Mouse (Mus musculus) lung, postnatal 0 days (tissue): ENCODE results near the gene Braf.

Source experiments
- CTCF ChIP-seq: IDR thresholded peaks from 2 replicates; pipeline ENCODE4 v1.5.1; 2016; ENCODE audit warnings: antibody characterized with exemption, mild to moderate bottlenecking
- EP300 ChIP-seq: IDR thresholded peaks from 2 replicates; pipeline ENCODE4 v1.6.1; 2016; ENCODE audit warnings: antibody characterized with exemption, mild to moderate bottlenecking, control low read depth

GRCm38 (mm10) chr6:39604565-39604964 lies 120.7 kb downstream of the Braf start:
- TF ChIP-seq CTCF (no peak), EP300 (no peak)
